ENCODE assay signal across 10 mouse cellular contexts in the genomic region with DNA sequence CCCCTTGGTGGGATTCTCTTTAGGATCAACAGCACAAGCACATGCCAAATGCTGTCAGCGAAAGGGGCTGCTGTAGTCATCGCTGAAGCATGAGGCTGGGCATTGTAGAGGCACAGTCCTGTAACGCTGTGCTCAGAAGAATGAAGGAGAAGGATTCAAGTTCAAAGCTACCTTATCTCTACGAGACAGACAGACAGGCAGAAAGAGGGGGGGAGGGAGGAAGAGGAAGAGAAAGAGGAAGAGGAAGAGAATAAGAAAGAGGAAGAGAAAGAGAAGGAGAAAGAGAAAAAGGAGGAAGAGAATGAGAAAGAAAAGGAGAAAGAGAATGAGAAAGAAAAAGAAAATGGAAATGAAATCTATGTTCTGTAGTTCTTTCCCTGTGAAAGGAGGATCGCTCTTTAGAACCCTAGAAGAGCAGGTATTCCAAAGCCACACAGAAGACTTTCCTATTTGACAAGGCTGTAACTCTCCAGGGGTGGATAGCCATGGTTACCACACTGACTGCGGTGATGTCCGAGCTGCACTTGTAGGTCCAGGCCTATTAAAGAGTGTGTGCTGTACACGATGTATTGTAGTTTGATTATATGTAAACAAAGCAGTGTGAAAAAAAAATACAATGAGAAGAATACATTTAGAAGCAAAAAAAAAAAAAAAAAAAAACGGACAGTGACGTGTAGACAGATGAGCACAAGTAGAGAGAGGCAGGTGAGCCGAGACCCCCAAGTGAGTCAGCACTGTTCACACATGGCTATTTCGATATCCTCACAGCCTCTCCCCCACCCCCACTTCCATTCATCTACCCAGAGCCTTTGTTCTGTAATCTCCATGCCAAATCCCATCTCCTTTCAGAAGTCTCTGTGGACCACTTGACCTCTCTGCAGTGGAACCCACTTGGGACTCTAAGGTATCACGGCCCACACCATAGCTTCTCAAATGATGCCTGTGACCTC.
"Had no signal": no experiment of that assay in that cellular context is flagged by ENCODE, and none has a peak within 500 bp of the region (broad histone marks: within the 10 kb centered on the region; RNA-seq: fewer than 3 reads in every experiment).

No protein-coding gene starts in this region.

- H3K9me3 ChIP-seq: limb, embryonic 12.5 days; liver, embryonic 13.5 days had no signal

- DNase-seq: kidney, adult 18-20 months; kidney, postnatal 10 days; kidney, postnatal 4 days; liver; liver, embryonic 13.5 days; lung, adult 18-20 months; thymus, postnatal 4 days had no signal

- H3K4me1 ChIP-seq: liver, embryonic 13.5 days had no signal

- H3K27me3 ChIP-seq: limb, embryonic 12.5 days; liver, embryonic 13.5 days had no signal

- H3K4me3 ChIP-seq: layer of hippocampus, adult 2 months; limb, embryonic 12.5 days; liver, embryonic 13.5 days had no signal

- H3K27ac ChIP-seq: layer of hippocampus, adult 2 months; limb, embryonic 12.5 days; liver, embryonic 13.5 days; stomach, postnatal 0 days had no signal

- H3K9ac ChIP-seq: limb, embryonic 12.5 days; liver, embryonic 13.5 days had no signal

- H3K4me2 ChIP-seq: limb, embryonic 12.5 days; liver, embryonic 13.5 days had no signal

- H3K36me3 ChIP-seq: limb, embryonic 12.5 days; liver, embryonic 13.5 days had no signal
